Mouse (Mus musculus) regulatory T cell (primary cell): ENCODE measurements around the gene Ccnc.
"Not testable (repeated sequence)": the region's sequence is repeated elsewhere in the genome, so short reads cannot be mapped to it uniquely, and the experiment has no call there.

ENCODE experiments used
- in situ Hi-C: fragments of 300-600 bp; cut with MboI, MseI; formaldehyde crosslinking; loops from one replicate; pipeline ENCODE4 v1.15.1; 2025; ENCODE audit warnings: high pct_unique_total_duplicates

Gene Ccnc

GRCm38 (mm10) chr4:21722752-21723334 lies 4.7 kb upstream of the Ccnc start:
- in situ Hi-C loops = no loop called here

GRCm38 (mm10) chr4:21726912-21727614 lies 438 bp upstream of the Ccnc start:
- in situ Hi-C loops = loop anchor here (5.0 kb wide), 1 partner anchor 155 kb away; no protein-coding TSS in a partner anchor

GRCm38 (mm10) chr4:21739169-21739568 lies 11.7 kb downstream of the Ccnc start:
- in situ Hi-C loops = no loop called here

- in situ Hi-C loops = not testable (repeated sequence)
Observed at GRCm38 (mm10) chr4:21744142-21744541, 16.6 kb downstream of the Ccnc start.

- in situ Hi-C loops = no loop called here
Observed at GRCm38 (mm10) chr4:21745723-21746122, 18.2 kb downstream of the Ccnc start.

- in situ Hi-C loops = no loop called here
Observed at GRCm38 (mm10) chr4:21755123-21755789, 27.8 kb downstream of the Ccnc start.

GRCm38 (mm10) chr4:21758860-21759259 lies 31.4 kb downstream of the Ccnc start:
- in situ Hi-C loops = no loop called here

GRCm38 (mm10) chr4:21761416-21762160 lies 34.1 kb downstream of the Ccnc start:
- in situ Hi-C loops = no loop called here

GRCm38 (mm10) chr4:21763827-21764226 lies 36.3 kb downstream of the Ccnc start:
- in situ Hi-C loops = no loop called here

GRCm38 (mm10) chr4:21766171-21766862 lies 38.8 kb downstream of the Ccnc start:
- in situ Hi-C loops = no loop called here

GRCm38 (mm10) chr4:21766863-21767304 lies 39.4 kb downstream of the Ccnc start, which contains the start of the genes Usp45 and Tstd3:
TSS of gene Usp45 (plus strand) at chr4:21767156.
TSS of gene Tstd3 (minus strand) at chr4:21767212.
- in situ Hi-C loops = no loop called here

GRCm38 (mm10) chr4:21771064-21771463 lies 43.6 kb downstream of the Ccnc start:
- in situ Hi-C loops = no loop called here

GRCm38 (mm10) chr4:21772306-21772705 lies 44.8 kb downstream of the Ccnc start:
- in situ Hi-C loops = no loop called here

GRCm38 (mm10) chr4:21776091-21776945 lies 48.8 kb downstream of the Ccnc start:
- in situ Hi-C loops = no loop called here

- in situ Hi-C loops = no loop called here
Observed at GRCm38 (mm10) chr4:21776946-21777265, 49.4 kb downstream of the Ccnc start.

GRCm38 (mm10) chr4:21780816-21781726 lies 53.6 kb downstream of the Ccnc start:
- in situ Hi-C loops = no loop called here

- in situ Hi-C loops = no loop called here
Observed at GRCm38 (mm10) chr4:21786268-21786667, 58.8 kb downstream of the Ccnc start.

GRCm38 (mm10) chr4:21788903-21789302 lies 61.4 kb downstream of the Ccnc start:
- in situ Hi-C loops = no loop called here

GRCm38 (mm10) chr4:21789836-21790235 lies 62.3 kb downstream of the Ccnc start:
- in situ Hi-C loops = no loop called here
